Mouse (Mus musculus) A20 (cell line): ENCODE data around the gene Ndufb6.
"Not testable (repeated sequence)": the region's sequence is repeated elsewhere in the genome, so short reads cannot be mapped to it uniquely, and the experiment has no call there.

ENCODE experiments used
- DNase-seq: peaks from one replicate; pipeline ENCODE4 v3.0.0-alpha.2; 2011; ENCODE audit warnings: low read depth, low spot score

The Ndufb6 gene

DNA sequence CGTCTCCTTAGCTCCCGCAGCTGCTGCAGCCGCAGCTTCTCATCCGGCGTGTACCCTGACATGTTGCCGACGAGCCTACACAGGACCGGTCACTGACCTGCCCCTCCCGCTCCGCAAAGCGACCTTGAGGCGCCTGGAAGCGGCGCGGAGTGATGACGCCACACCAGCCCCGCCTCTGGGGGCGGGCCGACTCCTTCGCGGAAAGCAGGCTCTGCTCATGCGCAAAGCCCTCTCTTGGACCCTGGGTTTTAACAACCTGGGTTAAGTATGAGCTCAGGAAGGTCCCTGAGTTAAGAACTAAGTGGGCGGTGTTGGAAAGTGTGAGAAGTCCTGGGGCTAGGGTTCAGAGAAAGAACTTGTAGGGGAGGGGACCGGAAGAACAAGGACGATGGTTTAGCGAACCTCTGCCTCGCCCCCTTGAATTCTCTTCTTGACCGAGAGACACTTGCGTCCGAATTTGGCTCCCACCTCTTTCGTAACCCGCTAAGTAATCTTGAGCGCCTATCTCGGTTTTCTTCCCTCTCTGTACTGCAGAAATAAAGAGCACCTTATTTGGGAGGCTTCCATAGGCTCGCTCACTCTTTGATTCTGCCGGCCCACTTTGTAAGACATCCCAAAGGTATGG, at the start of gene Ndufb6:
Ndufb6 (minus strand) TSS at position 146 of the 625 bp plus-strand sequence.
- DNase-seq: peak; percentile 98

DNA sequence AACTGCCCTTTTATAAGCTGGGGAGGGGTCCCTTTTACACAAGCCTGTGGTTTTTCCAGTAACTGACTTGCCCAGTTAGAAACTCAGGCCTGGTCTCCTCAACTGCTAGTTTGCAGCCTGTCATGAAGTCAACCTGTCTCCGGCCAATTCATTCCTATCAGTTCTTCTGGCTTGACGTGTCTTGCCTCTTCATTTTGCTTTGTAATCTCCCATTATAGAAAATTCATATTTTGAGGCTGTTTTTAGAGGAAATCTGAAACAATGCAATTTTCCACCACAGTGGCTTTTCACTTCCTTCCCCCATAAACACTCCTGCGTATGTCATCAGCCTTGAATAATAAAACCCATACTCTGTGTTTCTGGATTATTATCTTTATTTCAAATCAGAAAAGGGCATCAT, 47.9 kb upstream of the Ndufb6 start:
- no peak for DNase-seq

- peak; percentile 57 for DNase-seq
These were observed 45.4 kb upstream of the Ndufb6 start for GRCm38 (mm10) chr4:40324620-40325019.

DNA sequence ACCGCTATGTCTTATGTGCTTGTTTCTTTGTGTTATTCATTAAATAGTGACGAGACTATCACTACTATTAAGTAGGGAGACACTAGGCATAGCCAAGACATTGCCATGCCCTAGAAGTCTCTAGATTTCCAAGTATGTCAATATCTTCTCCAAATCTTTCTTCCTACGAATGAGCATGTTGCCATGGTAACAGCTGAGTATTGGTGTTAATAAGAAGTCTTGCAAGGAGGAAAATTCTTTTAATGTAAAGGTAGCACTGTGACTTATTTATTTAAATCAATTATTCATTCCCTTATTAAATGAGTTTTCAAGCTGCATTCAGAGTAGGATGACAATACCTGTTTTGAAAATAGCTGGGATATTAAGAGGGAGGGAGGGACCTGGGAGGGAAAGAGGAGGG, 38.2 kb upstream of the Ndufb6 start:
- no peak for DNase-seq

GRCm38 (mm10) chr4:40313026-40313425, 33.8 kb upstream of the Ndufb6 start:
- peak; percentile 45 for DNase-seq

DNA sequence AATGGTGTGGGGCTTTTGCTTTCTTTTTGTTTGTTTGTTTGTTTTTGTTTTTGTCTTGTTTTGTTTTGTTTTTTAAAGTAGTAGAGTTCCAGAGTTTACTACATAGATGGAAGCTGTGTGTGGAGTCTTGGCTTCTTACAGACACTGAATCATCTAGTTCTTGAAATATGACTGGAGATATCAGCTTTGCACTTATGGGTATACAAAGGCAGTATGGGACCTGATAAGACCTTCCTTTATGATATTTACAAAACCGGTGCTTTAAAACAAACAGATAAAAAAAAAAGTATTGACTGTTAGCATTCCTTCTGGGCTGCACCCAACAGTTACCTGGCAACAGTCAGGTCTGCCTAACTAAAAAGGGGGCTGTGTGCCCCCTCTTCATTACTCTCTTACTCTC, 33.0 kb upstream of the Ndufb6 start:
- DNase-seq: no peak

GRCm38 (mm10) chr4:40310796-40311383, 31.7 kb upstream of the Ndufb6 start:
- no peak for DNase-seq

DNA sequence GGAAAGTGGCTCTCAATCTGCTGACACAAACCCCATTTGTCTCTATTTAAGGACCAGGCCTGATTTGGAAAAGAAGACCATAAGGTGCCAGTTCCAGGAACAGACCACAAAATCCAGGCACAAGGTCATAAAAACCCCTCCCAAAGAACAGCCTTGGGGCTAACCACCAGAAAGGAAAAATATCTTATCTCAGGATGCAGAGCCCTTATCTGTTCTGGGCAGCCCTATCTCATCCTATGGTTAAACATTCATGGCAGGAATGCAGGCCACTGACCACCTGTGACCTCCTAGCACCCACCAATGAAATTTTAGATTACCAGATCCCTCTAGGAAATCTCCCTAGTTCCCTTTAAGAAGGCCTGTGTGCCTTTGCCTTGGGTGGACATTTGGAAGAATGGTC, 30.5 kb upstream of the Ndufb6 start:
- DNase-seq: no peak

DNA sequence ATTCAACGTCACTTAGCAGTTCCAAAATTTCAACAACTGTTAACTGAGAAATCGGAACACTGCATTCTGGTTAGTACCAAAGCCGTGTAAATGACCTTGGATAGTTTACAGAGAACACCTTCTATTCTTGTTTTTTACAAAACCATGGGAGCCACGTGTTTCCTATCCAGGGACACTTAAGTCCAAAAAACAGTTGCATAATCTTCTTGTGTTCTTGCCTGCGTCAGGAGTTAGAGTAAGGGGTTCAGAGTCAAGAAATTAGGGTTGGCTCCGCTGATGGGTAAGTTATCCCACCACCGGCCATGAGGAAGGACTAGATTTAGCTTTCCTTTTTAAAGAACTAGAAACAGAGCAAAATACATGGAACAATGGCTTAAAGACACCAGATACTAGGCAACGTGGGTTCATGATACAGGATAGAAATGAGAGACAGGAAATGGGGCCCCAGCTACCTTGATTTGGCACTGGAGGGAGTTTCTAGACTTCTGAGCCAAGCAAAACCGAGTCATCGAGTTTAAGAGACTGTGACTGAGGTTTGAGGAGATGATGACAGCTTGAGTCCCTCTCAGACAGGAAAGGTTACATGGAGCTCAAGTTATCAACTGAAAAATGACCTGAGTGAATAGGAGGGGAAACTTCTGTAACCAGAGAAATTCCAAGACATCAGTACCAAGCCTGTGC, 23.4 kb upstream of the Ndufb6 start:
- DNase-seq: no peak

DNA sequence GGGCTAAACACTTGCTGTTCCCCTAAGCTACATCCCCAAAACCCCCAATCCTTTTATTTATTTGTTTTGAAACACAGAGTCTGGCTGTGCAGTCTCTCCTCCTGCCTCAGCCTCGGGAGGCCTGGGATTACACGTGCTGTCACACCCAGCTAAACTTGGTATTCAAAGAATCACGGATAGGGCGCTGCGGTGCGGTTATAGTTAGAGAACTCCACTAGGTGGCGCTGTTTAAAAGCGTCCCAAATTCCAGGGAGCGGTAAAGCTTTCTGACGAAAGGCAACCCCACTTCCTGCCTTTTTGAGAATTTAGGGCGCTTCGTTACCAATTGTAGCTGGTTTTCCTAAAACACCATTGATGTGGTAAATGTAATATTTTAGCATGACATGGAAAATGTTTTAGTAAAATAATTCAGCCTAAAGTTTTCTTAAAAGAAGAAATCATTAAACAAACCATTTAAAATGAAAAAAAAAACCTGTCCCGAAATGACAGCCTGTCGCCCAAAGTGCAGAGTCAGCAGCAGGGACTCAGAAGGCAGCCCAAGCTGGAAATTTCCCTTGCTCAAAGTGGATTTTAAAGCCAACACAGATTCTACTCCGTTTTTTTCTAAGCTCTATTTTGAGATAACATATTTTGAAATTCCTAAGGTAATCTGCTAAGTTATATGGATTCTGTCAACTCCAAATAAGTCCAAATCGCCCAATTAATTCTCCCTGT, 22.0 kb upstream of the Ndufb6 start:
- DNase-seq: peak; percentile 76

DNA sequence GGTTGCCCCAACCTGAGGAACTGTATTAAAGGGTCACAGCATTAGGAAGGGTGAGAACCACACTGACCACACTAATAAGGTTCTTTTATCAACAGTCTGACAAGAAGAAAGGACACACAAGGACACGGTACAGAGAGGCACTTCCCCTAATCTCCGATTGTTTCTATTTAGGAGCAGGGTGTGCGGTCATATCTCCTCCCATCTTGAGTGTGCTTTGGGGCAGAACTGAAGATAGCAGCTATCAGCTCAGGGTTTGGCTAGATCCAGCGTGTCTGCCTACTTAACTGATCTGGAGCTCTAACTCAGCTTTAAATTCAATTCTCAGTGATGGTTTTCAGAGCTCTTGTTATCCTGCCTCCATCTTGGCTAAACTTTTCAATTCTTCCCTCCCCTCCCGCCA, 19.9 kb upstream of the Ndufb6 start:
- no peak for DNase-seq

- not testable (repeated sequence) for DNase-seq
These were observed 12.3 kb upstream of the Ndufb6 start for GRCm38 (mm10) chr4:40291511-40291910.

DNA sequence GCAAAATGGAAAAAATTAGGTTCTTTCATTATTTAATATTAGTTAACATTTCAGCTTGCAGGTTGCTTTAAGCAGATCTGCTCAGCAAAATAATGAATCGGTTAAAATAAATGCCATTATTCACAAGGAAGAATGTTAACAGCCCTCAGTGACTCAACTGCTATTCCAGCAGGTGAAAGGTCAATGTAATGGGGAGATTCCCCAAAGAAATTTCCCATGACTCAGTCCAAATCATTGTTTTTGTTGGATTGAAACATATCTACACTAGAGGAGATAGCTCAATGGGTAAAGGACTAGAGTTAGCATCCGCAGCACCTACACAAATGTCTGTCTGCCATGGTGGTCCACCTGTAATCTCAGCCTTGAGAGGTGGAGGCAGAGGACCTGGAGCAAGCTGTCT, 9.8 kb upstream of the Ndufb6 start:
- no peak for DNase-seq

GRCm38 (mm10) chr4:40287415-40287814, 8.2 kb upstream of the Ndufb6 start:
- DNase-seq: peak; percentile 83

DNA sequence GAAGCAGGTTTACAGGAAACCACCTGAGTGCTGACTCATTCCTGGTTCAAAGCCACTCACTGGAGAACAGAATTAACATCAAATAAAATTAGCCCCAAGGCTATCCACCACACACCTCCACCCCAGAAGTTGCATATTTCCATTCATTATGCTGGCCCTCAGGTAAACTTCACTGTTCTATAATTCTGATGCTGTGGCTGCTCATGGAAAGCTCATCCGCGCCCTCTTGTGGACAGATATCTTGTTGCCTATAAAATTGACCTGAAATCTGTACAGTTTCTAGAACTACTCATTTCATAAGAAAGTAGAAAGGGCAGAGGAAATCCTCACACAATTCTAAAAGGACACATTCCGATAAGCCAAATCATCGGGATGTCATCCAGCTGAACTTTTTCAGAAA, 6.4 kb upstream of the Ndufb6 start:
- peak; percentile 79 for DNase-seq

DNA sequence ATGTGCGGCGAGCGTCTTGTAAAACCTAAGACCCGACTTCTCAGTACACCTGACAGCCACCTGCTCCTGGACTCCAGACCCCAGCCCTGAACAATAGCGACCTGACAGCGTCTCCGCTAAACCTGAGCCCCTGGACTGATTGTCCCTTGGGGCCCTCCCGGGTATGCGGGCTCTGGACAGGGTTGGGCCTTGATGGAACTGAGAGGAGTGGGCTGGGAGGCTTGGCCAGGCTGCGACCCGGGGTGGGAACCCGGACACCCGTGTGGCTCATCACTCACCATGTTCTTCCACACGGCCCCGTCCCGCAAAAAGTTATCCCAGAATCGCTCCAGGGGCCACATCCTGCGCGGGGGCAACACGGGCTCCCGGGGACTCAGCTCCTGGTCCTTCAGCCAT, 343 bp downstream of the Ndufb6 start:
- DNase-seq: no peak

DNA sequence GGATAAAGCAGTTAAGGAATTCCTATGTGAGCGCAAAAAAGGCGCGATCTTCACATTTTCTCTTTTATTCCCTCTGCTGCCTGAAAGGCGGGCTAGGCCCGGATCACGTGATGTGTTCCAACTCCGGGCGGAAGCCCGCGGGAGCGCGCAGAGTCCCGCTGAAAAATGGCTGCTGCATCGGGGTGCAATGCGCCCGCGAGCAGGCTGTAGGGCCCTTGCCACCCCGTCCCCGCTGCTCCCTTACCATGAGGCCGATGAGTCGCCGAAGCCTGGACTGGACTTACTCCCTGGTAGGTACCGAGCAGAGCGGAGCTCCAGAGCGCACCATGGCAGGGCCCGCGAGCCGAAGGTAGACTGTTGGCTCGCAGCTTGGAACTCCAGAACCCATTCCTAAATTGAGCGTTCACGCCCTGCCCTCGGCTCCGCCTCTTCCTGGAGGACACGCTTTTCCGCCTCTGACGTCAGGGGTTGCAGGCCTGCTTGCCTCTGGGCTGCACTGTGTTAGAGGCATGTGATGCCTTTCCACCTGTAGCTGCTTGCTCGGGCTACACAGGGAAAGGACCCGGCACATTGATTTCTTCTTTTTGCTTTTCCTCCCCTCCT, 9.7 kb downstream of the Ndufb6 start, which contains the start of the genes Smim27 and Topors:
Smim27 (plus strand) TSS at position 150 of the 603 bp plus-strand sequence.
Topors (minus strand) TSS at position 421 of the 603 bp plus-strand sequence.
- peak; percentile 99 for DNase-seq

DNA sequence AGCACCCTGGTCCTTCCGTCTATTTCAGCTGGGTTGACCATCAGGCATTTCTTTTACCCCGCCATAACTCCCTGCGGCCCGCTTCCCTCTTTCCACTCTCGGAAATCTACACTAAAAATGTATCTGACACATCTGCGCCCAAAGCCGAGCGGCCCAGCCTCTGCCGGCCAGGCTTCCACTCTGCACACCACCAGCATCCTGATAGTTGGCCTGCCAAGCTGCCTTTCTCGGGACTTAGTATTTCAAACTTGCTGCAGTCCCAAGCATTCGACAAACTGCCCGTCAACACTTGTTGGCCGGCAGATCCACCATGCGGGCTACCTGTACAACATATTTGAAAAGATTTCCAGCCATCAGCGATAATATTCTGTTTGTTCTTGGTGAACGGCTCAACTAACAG, 10.4 kb downstream of the Ndufb6 start:
- DNase-seq: no peak

GRCm38 (mm10) chr4:40268204-40268813, 10.9 kb downstream of the Ndufb6 start:
- peak; percentile 95 for DNase-seq

- DNase-seq: no peak
These were observed 11.5 kb downstream of the Ndufb6 start for GRCm38 (mm10) chr4:40267681-40268080.

GRCm38 (mm10) chr4:40264321-40264720, 14.9 kb downstream of the Ndufb6 start:
- DNase-seq: no peak
